Mouse (Mus musculus): ENCODE measurements around the gene Hoxa3.

Hoxa3 gene

DNA sequence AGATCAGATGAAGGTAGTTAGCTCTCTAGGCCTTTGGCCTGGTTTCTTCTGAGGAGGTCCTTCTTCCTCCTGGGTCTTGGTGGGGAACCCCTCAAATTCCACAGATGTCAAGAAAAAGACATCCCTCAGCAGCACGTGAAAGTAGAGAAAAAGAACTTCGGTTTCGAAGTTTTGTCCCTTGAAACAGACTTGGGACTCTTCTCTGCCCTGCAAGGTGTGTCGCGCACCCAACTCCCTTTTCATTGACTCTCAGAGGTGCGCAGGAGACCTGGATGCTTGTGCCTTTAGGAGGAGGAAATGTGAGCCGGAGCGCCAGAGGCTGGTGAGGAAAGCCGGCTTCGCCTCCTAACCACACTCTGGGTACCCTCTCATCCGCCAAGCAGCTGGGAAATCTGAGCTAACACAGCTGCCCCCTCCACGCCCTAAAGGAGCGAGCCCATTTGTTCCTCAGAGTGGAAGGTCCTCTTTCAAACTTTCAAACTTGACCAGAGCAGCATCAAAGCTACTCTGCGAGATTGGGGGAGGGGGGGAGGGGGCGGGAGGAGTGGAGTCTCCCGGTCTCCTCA is 62.7 kb downstream of the Hoxa3 start:
- no peak for DNase-seq

DNA sequence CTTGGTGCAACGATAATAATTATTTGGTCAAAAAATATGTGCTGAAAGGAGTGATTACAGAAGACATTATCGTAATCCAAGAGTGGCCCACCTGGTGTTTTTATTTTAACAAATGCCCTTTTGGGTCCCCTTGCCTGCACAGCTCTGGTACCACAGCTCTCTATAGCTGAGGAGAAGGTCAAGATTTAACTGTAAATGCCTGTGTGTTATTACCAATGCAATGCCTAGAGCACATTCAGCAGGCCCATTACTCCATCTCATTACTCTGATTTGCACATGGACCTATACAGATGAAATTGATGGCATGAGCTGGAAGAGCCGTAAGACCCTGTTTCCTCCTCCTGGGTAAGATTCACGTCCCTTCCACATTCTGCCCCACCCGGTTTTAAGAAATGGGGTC is 74.0 kb downstream of the Hoxa3 start:
- no peak for DNase-seq

DNA sequence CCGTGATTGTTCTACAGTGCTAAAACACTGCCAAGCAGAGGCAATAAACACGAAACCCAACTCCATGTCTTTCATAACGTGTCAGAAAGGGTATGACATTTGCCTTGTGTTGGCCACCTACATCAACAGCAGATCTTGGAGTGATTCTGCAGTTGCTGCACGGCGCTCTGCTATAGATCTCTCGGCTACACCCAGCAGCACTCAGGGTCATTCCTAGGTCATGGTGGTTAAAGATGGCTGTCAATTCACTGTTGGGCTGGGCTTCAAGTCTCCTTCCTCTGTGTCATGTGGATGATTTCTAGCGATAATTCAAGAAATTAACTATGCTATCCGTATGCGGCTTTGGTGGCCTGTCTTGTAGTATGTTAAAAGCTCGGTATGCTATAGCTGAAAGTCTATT is 74.6 kb downstream of the Hoxa3 start:
- DNase-seq = no peak

DNA sequence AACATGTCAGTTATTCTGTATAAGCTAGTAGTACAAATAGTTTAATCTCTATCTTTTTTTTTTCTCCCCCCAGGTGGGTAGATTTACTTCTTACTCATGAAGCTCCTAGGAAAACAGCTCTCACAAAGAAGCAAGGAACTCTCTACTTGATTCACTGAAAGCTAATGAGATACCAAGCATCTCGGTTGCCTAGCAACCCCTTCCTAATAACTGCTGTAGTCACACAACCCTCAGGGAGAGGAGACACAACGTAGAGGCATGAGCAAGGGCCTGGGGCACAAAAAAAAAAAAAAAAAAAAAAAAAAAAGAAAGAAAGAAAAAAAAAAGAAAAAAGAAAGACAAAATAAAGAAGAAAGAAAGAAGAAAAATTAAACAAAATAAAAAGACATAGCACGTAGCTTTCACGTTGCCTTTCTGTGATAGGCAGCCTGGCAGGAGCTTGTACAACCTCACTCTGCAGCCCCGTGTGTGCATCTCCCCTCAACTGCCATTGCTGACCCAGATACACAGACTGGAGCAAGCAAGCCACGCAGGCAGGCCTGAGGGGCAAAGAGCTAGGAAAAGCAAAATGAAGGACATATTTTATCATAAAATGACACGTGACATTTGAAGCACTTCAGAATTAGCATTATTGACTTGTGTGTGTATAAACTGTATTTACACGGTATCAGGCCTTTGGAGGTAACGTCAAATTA is 75.1 kb downstream of the Hoxa3 start:
- DNase-seq = no peak

DNA sequence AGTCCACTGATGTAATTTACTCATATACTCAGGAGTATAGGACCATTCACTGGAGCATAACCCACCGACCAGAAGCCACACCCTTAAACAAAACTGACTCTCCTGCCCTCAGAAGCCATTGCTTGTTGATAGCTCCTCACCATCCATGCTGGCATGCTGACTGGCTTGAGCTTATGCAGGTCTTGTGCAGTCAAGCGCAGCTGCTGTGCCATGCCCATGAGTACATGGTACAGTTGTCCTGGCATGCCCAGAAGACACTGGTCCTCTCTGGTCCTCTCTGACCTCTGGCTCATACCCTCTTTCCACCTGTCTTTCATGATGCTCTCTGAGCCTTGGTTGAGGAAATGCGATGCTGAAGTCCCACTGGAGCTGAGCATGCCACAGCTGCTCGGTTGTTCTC is 89.5 kb downstream of the Hoxa3 start:
- DNase-seq = no peak

DNA sequence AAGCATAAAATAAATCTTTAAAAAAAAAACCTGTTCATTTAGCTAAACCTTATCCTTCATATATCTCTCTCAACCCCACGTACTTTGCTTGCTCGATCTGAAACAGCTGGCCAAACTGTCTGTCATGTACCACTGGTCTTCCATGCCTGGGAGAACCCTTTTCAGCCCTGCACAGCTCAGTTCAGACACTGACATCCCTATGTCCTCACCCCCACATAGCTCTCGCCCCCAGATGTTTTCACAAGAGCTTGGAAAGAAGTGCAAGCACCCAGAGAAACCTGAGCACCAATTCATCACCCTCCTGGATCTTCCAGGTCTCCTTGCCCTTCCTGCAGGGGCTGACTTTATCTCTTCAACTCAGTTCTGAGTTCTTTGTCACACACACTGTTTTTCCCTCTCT is 92.0 kb downstream of the Hoxa3 start:
- no peak for DNase-seq
